Mouse (Mus musculus) adrenal gland, adult 18-20 months (tissue): ENCODE measurements around the gene Cth. TPM values are rescaled to one million over a fixed set of nuclear protein-coding genes. Genes with fewer than 3 reads are reported as not detected.
A peak's percentile ranks its signal among the peaks of the same experiment; 100 is the strongest.
"Not testable (repeated sequence)": the region's sequence is repeated elsewhere in the genome, so short reads cannot be mapped to it uniquely, and the experiment has no call there.

Source experiments
- DNase-seq, 2 experiments: peaks; one replicate each; pipeline ENCODE4 v3.0.0; 2021 to 2022; ENCODE audit warnings: low spot score in 2 of 2
- long read RNA-seq, 2 experiments: library from polyadenylated mRNA; stranded (forward); transcript quantifications; one replicate each; pipeline ENCODE4 v2.0.0; 2021
- total RNA-seq, 2 experiments: library from RNA; stranded (reverse); gene quantifications; 1 replicate in 1 of 2; 2 replicates in 1 of 2; pipeline ENCODE4 v1.2.3; 2021

The Cth gene
- total RNA-seq = 10 to 100 TPM; 19.1 to 35.7 TPM
- long read RNA-seq, experiment 1, transcript Cth-201 (12 exons, 1,815 nt) = major isoform, 12 of 13 reads
- long read RNA-seq, experiment 1, partial matches to known transcripts = 0 of 13 reads
- long read RNA-seq, experiment 1, other reads (novel, unspliced or antisense) = 1 of 13 reads
- long read RNA-seq, experiment 2, transcript Cth-201 (12 exons, 1,815 nt) = major isoform, 31 of 32 reads
- long read RNA-seq, experiment 2, partial matches to known transcripts = 0 of 32 reads
- long read RNA-seq, experiment 2, other reads (novel, unspliced or antisense) = 1 of 32 reads

GRCm38 (mm10) chr3:157924692-157925328 is at the start of gene Cth:
Gene Cth, minus strand, starts transcription at chr3:157925077.
- peak; percentile 82 to 90 for DNase-seq

- DNase-seq = no peak
Measured at GRCm38 (mm10) chr3:157973236-157973635, 48.4 kb upstream of the Cth start.

- DNase-seq = no peak
Measured at GRCm38 (mm10) chr3:157971151-157971550, 46.3 kb upstream of the Cth start.

GRCm38 (mm10) chr3:157957320-157957719 is 32.4 kb upstream of the Cth start:
- no peak for DNase-seq

- DNase-seq = no peak
Measured at GRCm38 (mm10) chr3:157956201-157956600, 31.3 kb upstream of the Cth start.

GRCm38 (mm10) chr3:157955466-157955865 is 30.6 kb upstream of the Cth start:
- DNase-seq = no peak

GRCm38 (mm10) chr3:157952716-157953115 is 27.8 kb upstream of the Cth start:
- DNase-seq = no peak

GRCm38 (mm10) chr3:157947383-157948280 is 22.8 kb upstream of the Cth start:
- DNase-seq = peak in 1 of 2 experiments; percentile 57

GRCm38 (mm10) chr3:157946843-157947358 is 22.0 kb upstream of the Cth start, which contains the start of gene Ankrd13c:
Gene Ankrd13c, plus strand, starts transcription at chr3:157947239.
- peak; percentile 84 to 90 for DNase-seq

- DNase-seq = no peak
Measured at GRCm38 (mm10) chr3:157938585-157938984, 13.7 kb upstream of the Cth start.

- no peak for DNase-seq
Measured at GRCm38 (mm10) chr3:157934301-157934823, 9.5 kb upstream of the Cth start.

- not testable (repeated sequence) for DNase-seq
Measured at GRCm38 (mm10) chr3:157933223-157933622, 8.3 kb upstream of the Cth start.

GRCm38 (mm10) chr3:157932074-157932473 is 7.2 kb upstream of the Cth start:
- DNase-seq = no peak

GRCm38 (mm10) chr3:157931592-157931991 is 6.7 kb upstream of the Cth start:
- no peak for DNase-seq

- DNase-seq = no peak
Measured at GRCm38 (mm10) chr3:157929417-157929816, 4.5 kb upstream of the Cth start.

- DNase-seq = no peak
Measured at GRCm38 (mm10) chr3:157928731-157929130, 3.9 kb upstream of the Cth start.

- no peak for DNase-seq
Measured at GRCm38 (mm10) chr3:157926761-157927160, 1.9 kb upstream of the Cth start.

GRCm38 (mm10) chr3:157925706-157926510 is 1.0 kb upstream of the Cth start:
- DNase-seq = no peak

- DNase-seq = no peak
Measured at GRCm38 (mm10) chr3:157923268-157923835, 1.5 kb downstream of the Cth start.

- no peak for DNase-seq
Measured at GRCm38 (mm10) chr3:157921376-157921775, 3.5 kb downstream of the Cth start.
